Mouse (Mus musculus): ENCODE results near the gene Sptbn4. TPM values are rescaled to one million over a fixed set of nuclear protein-coding genes. Genes with fewer than 3 reads are reported as not detected.
A peak's percentile ranks its signal among the peaks of the same experiment; 100 is the strongest.

Sptbn4 gene
- total RNA-seq, 1 experiment: 9.1 TPM

- no peak for DNase-seq (ENCODE audit: low read depth, low spot score)
- no peak overlapping the region for H3K9ac ChIP-seq (ENCODE audit: insufficient read depth, low read depth, low read length, poor library complexity, severe bottlenecking)
- in situ Hi-C loops (cut with MboI; ENCODE audit: low sequenced_read_pairs in 2 of 2, unreplicated experiment in 2 of 2): no loop called here
These were observed 131.5 kb downstream of the Sptbn4 start for GRCm38 (mm10) chr7:27315958-27316357.

GRCm38 (mm10) chr7:27314393-27314792 is 133.1 kb downstream of the Sptbn4 start:
- no peak overlapping the region for H3K9ac ChIP-seq (ENCODE audit: insufficient read depth, low read depth, low read length, poor library complexity, severe bottlenecking)
- in situ Hi-C loops (cut with MboI; ENCODE audit: low sequenced_read_pairs in 2 of 2, unreplicated experiment in 2 of 2): no loop called here
- no peak for DNase-seq (ENCODE audit: low read depth, low spot score)
- no peak overlapping the region for H3K4me3 ChIP-seq (ENCODE audit: insufficient read depth in 1 of 2, low read depth in 1 of 2, low read length in 2 of 2, poor library complexity in 1 of 2, severe bottlenecking in 1 of 2)
- no peak for TF ChIP-seq MAFK (IDR thresholded peaks at IDR 0.05; ENCODE audit: insufficient read depth, low read depth, low read length)
- no peak for TF ChIP-seq ZC3H11A (IDR thresholded peaks at IDR 0.05; ENCODE audit: borderline replicate concordance, low read depth, low read length)
- no peak for TF ChIP-seq ZNF384 (IDR thresholded peaks at IDR 0.05; ENCODE audit: low read depth, low read length)
- H3K36me3 ChIP-seq (ENCODE audit: control insufficient read depth, insufficient read depth, low read length, poor library complexity, severe bottlenecking): peaks cover 25% of the 10 kb centered on the region
- peaks cover 1% of the 10 kb centered on the region; the same call in 1 of the 2 replicates for H3K9me3 ChIP-seq (ENCODE audit: control insufficient read depth, insufficient read depth, low read depth, low read length)
- H3K27ac ChIP-seq (ENCODE audit: insufficient read depth, low read depth, low read length, poor library complexity, severe bottlenecking): no peak overlapping the region
- H3K4me1 ChIP-seq (ENCODE audit: control insufficient read depth in 2 of 2, insufficient read depth in 2 of 2, low read length in 2 of 2, poor library complexity in 1 of 2): peaks cover 3 to 6% of the 10 kb centered on the region in 2 experiments; a peak in 3 of 4 replicates

More at GRCm38 (mm10) chr7:27315958-27316357, 131.5 kb downstream of the Sptbn4 start:
- peaks cover 2 to 6% of the 10 kb centered on the region in 2 experiments; a peak in 3 of 4 replicates for H3K4me1 ChIP-seq (ENCODE audit: control insufficient read depth in 2 of 2, insufficient read depth in 2 of 2, low read length in 2 of 2, poor library complexity in 1 of 2)
- TF ChIP-seq ZC3H11A (IDR thresholded peaks at IDR 0.05; ENCODE audit: borderline replicate concordance, low read depth, low read length) (no peak), MAFK (IDR thresholded peaks at IDR 0.05; ENCODE audit: insufficient read depth, low read depth, low read length) (no peak), HCFC1 (IDR thresholded peaks at IDR 0.05; ENCODE audit: borderline replicate concordance, insufficient read depth, low read length) (no peak), ZNF384 (IDR thresholded peaks at IDR 0.05; ENCODE audit: low read depth, low read length) (no peak), CHD2 (IDR thresholded peaks at IDR 0.05; ENCODE audit: low read depth, low read length) (no peak)
- no peak overlapping the region for H3K27ac ChIP-seq (ENCODE audit: insufficient read depth, low read depth, low read length, poor library complexity, severe bottlenecking)
- H3K36me3 ChIP-seq (ENCODE audit: control insufficient read depth, insufficient read depth, low read length, poor library complexity, severe bottlenecking): peaks cover 31% of the 10 kb centered on the region
- H3K9me3 ChIP-seq (ENCODE audit: control insufficient read depth, insufficient read depth, low read depth, low read length): peaks cover 1% of the 10 kb centered on the region; the same call in 1 of the 2 replicates
- H3K4me3 ChIP-seq (ENCODE audit: insufficient read depth in 1 of 2, low read depth in 1 of 2, low read length in 2 of 2, poor library complexity in 1 of 2, severe bottlenecking in 1 of 2): no peak overlapping the region

GRCm38 (mm10) chr7:27311651-27312284 is 135.7 kb downstream of the Sptbn4 start:
- Histone ChIP-seq H3K4me3 (ENCODE audit: insufficient read depth in 1 of 2, low read depth in 1 of 2, low read length in 2 of 2, poor library complexity in 1 of 2, severe bottlenecking in 1 of 2) (peak overlapping the region; percentile 23 to 58), H3K9me3 (ENCODE audit: control insufficient read depth, insufficient read depth, low read depth, low read length) (peaks cover 1% of the 10 kb centered on the region; the same call in 1 of the 2 replicates), H3K9ac (ENCODE audit: insufficient read depth, low read depth, low read length, poor library complexity, severe bottlenecking) (peak overlapping the region; percentile 78; the same call in 1 of the 2 replicates), H3K4me1 (ENCODE audit: control insufficient read depth in 2 of 2, insufficient read depth in 2 of 2, low read length in 2 of 2, poor library complexity in 1 of 2) (peaks cover 5% of the 10 kb centered on the region in 2 experiments; a peak in 3 of 4 replicates), H3K36me3 (ENCODE audit: control insufficient read depth, insufficient read depth, low read length, poor library complexity, severe bottlenecking) (peaks cover 16% of the 10 kb centered on the region), H3K27ac (ENCODE audit: insufficient read depth, low read depth, low read length, poor library complexity, severe bottlenecking) (peak overlapping the region; percentile 97)
- TF ChIP-seq MAFK (IDR thresholded peaks at IDR 0.05; ENCODE audit: insufficient read depth, low read depth, low read length): no peak
- TF ChIP-seq ZNF384 (IDR thresholded peaks at IDR 0.05; ENCODE audit: low read depth, low read length): no peak
- no peak for DNase-seq (ENCODE audit: low read depth, low spot score)
- in situ Hi-C loops (cut with MboI; ENCODE audit: low sequenced_read_pairs in 2 of 2, unreplicated experiment in 2 of 2): no loop called here

- peak overlapping the region; percentile 64 for H3K4me3 ChIP-seq (ENCODE audit: insufficient read depth in 1 of 2, low read depth in 1 of 2, low read length in 2 of 2, poor library complexity in 1 of 2, severe bottlenecking in 1 of 2)
- peak overlapping the region; percentile 98 for H3K27ac ChIP-seq (ENCODE audit: insufficient read depth, low read depth, low read length, poor library complexity, severe bottlenecking)
- in situ Hi-C loops (cut with MboI; ENCODE audit: low sequenced_read_pairs in 2 of 2, unreplicated experiment in 2 of 2): no loop called here
These were observed 136.4 kb downstream of the Sptbn4 start for GRCm38 (mm10) chr7:27310996-27311535.

More at GRCm38 (mm10) chr7:27310996-27311535, 136.4 kb downstream of the Sptbn4 start:
- Histone ChIP-seq H3K9ac (ENCODE audit: insufficient read depth, low read depth, low read length, poor library complexity, severe bottlenecking) (peak overlapping the region; percentile 74), H3K36me3 (ENCODE audit: control insufficient read depth, insufficient read depth, low read length, poor library complexity, severe bottlenecking) (peaks cover 20% of the 10 kb centered on the region), H3K4me1 (ENCODE audit: control insufficient read depth in 2 of 2, insufficient read depth in 2 of 2, low read length in 2 of 2, poor library complexity in 1 of 2) (peaks cover 5 to 9% of the 10 kb centered on the region in 2 experiments), H3K9me3 (ENCODE audit: control insufficient read depth, insufficient read depth, low read depth, low read length) (peaks cover 1% of the 10 kb centered on the region; the same call in 1 of the 2 replicates)
- no peak for DNase-seq (ENCODE audit: low read depth, low spot score)
- TF ChIP-seq MAFK (IDR thresholded peaks at IDR 0.05; ENCODE audit: insufficient read depth, low read depth, low read length): no peak
- peak; percentile 30; the same call in 1 of the 2 replicates for TF ChIP-seq HCFC1 (IDR thresholded peaks at IDR 0.05; ENCODE audit: borderline replicate concordance, insufficient read depth, low read length)
- peak; percentile 89 for TF ChIP-seq CHD2 (IDR thresholded peaks at IDR 0.05; ENCODE audit: low read depth, low read length)

Data from ES-E14 (cell line).